Mouse (Mus musculus) kidney, postnatal 25 days (tissue): Measurements from ENCODE around the gene Mtcl1.

Experiments
- DNase-seq, 2 experiments: peaks; one replicate each; pipeline ENCODE4 v3.0.0; 2021; ENCODE audit warnings: mixed read lengths in 2 of 2

The Mtcl1 gene

DNA sequence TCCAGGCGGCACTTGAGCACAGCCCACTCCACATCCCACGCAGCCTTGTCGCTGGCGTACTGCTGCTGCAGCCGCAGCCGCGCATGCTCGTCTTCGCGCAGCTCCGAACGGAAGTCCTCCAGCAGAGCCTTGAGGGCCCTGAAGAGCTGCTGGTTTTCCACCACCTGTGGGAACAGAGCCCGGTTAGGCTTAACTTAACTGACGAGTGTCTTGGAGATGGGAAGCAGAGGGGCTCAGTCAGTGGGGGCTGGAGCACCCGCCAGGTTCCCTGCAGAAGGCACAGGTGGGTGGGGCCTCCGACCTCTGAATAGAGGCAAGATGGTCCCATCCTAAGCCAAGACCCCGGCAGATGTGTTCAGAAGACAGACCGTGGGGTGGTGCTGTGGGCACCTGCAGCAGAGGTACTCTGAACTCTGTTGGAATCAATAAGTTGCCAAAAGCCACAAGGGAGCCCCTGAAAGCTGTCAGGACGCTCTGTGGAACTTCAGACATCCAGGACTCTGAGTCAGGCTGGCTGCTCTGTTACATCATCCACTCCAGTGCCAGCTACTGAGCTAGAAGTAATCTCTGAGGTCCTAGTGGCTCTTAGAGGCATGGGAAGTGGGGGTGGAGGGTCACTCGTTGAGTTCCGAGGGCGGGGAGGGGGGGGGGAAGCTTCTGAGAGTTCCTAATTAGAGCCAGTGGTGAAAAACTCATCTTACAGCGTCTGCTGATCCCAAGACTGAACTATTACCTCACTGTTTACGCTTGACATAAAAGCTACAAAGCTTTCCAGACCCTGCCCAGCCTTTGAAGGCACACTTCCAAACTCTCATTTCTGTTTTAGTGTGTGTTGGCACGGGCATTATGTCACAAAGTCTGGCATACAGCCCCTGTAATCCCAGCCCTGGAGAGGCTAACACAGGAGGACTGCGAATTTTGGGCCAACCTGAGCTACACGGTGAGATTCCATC is 91.2 kb downstream of the Mtcl1 start:
- DNase-seq: no peak

DNA sequence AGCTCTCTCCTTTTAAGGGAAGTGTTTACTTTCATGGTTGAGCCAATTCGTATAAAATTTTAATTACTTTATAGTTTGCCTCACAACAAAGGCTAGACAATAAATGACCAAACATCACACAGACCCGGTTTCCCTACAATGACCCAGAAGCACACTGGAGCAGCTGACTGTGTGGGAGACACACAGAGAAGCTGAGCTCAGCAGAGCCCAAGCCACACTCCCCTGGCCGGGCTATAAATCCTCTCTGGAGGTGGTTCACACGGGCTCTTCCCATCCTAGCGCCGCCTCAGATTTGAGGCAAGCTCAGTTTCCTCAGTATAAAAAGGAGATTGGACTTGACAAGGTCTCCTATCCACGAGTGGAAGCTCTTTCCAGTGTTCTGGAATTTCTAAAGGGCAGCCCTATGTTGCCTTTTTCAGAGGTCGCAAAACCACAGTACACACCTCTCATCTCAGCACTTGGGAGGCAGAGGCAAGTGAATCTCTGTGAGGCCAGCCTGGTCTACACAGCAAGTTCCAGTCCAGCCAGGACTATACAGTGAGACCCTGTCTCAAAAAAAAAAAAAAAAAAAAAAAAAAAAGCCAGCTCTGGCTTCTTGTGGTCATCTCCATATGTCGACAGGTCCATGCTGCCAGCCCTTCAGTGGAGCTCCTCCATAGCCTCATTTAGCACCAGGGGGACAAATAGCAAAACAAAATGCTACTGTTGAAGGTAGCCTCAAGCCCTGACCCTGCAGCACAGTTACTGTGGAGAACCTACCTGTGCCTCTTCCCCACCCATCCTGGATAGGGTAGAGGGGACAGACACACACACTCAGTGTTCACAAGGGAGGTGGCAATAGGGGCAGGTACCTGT is 92.2 kb downstream of the Mtcl1 start:
- DNase-seq: no peak

DNA sequence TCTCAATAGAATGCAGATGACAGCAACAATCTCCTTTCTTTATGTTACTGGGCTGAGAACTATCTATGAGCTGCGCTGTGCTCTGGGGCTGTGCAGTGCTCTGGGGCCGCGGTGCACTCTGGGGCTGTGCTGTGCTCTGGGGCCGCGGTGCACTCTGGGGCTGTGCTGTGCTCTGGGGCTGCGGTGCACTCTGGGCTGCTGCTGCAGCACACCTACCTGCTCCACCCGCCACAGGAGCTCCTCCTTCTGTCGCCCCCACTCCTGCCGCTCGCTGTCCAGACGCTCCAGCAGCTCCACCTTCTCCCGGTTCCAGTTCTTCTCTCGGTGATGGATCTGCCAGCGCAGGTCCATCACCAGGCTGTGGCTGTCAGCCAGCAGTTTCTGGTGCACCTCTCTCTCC is 95.6 kb downstream of the Mtcl1 start:
- DNase-seq: no peak

DNA sequence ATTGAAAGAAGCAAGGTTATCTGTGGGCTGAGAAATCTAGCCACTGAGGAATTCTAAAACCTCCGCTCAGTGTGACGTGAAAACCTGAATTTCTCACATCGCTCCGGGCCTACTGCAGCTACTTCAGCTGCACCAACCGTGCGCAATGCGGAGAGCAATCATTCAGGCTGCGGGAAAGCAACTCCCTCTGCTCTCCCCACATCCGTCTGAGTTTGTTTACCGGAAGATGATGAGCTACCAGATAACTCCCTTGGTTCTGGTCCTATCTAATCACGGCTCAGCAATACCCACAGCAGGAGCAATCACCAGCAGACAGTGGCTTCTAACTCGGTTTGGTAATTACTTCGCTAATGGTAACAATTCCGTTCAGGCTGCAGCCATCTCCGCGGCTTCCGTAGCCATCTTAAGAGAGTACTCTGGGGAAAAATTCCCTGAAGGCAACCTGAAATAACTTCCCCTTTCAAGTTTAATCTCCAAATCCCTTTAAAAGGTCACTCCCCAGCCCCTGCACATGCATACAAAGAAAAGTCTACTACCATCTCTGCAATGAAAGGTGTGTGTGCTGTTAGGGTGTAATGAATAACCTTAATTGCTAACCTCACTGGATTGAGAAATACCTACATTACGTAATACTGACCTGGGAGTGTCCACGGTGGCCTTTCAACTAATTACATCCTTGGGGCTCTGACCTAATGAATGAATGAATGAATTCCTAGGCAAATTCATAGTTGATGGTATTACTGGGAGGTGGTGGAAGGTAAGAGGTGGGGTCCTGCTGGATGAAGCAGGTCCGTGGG is 96.5 kb downstream of the Mtcl1 start:
- DNase-seq: no peak

DNA sequence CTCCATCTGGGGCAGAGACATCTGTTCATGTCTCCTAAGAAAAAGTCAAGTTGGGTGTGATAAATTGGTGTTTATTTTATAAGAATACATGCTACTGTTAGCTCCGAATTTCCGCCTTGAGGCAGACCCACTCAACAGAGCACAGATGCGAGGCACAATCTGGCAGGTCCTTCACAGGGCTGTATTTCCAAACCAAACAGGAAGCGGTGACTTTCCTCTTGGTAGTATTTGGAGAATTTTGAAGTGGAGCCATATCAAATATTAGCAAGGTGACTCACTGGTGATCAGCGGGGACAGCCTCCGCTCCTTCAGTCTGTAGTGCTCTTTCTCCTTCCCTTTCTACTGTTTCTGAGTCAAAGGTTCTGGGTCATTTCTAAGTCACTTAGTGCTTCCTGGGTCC is 97.3 kb downstream of the Mtcl1 start:
- DNase-seq: no peak

DNA sequence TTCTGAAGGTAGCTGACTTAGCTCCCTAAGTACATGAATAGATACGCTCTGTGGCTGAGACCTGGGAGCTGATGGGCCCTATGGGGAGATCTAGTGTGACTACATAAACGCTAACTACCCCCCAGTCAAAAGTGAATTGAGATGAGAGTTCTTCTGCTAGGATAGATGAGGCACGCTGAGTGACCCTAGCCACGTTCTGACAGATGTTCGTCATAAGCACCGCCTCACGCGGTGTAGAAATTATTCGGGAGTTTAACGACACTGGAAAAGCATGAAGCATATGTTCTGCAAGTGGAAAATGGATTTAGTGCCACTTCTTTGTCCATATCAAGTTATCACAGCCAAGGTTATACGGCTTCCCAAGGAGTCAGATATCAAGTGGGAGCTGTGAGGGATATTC is 98.9 kb downstream of the Mtcl1 start:
- DNase-seq: no peak

DNA sequence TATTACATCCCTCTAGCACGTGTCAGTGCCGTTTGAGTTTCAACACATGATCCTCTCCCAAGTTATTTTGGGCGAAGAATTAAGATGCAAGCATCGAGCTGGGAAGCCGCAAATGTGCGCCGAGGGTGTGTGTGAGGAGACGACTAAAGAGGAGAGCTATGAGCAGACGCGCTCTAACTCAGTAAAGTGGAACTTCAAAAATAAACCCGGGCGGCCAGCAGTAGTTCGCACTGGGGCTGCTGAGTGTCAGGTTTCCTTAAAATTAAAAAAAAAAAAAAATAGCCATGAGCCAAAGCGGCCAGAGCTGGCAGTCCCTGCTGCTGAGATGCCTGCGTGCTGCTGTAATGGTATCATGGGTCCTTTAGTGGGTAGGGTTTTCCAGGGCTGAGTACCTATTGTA is 99.4 kb downstream of the Mtcl1 start:
- no peak for DNase-seq

DNA sequence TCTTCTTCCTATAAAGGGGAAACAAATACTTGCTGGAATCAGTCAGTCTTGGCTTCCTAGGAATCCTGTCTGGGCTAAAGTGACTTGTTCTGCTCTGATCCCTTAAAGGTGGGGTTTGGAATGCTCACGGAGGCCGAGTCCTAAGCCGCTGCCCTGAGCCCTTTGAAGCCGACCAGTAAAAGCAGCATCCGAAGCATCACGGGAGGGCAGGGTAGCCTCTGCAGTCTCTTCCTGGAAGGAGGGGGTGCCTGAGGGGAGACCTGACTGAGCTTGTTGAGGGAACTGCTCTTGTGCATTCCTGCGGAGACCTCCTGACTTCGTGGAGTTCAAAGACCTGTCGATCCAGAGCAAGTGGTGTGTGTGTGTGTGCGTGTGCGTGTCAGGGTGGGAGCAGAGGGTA is 103.2 kb downstream of the Mtcl1 start:
- DNase-seq: no peak

DNA sequence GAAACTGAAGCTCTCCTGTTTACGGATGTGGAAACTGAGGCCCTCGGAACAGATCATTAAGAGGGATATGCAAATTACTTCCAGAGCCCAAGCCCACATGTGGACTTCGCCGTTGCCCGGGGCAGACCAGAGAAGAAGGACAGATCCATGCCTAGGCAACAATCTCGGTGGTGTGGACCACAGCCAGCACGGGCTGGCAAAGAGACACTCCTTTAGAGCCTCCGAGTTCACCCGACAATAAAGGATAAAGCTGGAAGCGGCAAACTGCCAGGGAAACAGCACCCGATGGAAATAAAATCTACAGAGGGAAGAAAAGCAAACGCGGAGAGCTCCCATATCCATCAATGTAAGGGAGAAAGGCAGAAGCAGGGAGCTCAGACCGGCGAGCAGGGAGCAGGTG is 103.9 kb downstream of the Mtcl1 start:
- DNase-seq: no peak

DNA sequence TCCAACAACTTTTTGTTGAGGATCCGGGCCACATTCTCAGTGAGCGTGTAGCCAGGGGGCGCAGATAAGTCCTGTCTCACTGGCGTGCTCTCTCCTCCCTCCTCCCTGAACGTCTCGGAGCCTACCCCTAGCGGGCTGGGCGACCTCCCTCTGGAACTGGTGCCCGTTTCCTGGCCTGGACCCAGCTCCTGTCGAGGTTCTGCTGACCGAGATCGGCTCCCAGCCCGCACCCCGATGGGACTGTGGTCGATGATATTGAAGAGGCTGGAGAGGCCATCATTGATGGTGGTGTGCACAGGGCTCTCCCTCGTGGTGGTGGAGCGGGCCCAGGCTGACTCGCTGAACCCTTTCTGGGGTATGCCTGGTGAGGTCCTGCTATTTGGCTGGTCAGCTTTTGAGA is 106.6 kb downstream of the Mtcl1 start:
- no peak for DNase-seq

DNA sequence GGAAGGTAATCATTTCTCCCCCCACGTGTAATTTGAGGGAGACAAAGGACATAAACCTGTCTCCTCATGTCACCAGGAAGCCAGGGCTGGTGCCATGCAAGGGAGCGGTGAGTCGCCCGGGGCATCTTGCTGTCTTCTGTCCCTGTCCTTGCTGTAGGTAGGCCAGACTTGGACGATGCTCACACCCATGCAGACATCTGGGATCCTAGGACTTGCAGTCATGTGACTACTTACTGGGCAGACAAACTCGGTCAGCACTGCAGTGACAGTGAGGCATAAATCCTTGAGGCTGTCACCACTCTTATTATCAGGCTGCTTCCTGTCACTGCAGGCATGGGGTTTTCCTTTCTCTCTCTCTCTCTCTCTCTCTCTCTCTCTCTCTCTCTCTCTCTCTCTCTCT is 107.9 kb downstream of the Mtcl1 start:
- DNase-seq: no peak

DNA sequence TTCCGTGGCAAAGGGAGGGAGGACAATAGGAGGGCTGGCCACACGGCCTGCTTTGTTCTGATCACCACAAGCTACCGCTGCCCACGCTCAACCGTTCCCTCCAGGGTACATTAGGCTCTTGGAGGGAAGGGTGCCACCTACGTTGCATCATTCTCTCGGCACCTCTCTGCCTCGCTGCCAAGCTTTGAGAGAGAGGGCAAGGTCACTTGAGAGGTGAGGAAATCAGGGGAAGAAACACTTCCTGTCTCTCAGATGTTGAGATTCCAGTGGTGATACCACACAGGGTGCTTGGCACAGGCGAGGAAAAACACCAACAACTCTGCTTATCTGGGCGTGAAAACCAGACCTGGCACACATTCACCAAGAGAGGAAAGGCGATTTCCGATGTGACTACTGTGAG is 108.8 kb downstream of the Mtcl1 start:
- DNase-seq: no peak

DNA sequence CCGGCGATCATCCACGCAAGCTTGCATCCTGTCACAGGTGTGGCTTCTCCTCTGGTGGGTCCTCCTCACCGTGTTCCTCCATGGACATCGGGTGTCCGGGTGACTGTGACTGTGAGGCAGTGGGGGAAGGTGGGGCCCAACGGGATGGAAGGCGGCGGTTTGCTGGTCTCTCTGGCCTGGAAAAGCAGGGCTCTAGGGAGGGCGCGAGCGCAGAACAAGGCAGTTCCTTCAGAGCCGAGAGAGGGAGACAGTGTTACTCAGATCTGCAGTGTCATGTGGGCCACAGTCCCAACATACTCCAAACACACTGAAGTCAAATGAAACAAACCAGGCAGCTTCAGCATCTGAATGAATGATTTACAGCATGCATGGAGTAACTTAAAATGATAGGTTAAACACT is 111.6 kb downstream of the Mtcl1 start:
- DNase-seq: no peak

DNA sequence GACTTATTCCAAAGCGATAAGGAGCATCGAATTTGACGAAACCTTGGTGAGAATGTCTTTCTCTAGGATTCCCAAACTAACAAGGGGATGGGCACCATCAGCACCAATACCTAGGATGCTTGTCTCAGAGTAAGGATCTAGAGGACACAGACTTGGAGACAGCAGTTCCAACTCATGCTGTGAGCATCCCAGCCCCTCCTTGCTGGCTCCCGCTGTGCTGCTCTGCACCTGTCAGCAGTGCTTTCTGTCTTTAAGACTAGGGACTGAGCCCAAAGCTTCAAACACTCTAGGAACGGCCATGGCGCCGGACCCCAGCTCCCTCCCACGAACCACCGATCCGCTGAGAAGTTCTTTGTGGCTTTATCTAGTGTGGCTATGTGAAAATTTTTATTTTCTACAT is 114.0 kb downstream of the Mtcl1 start:
- no peak for DNase-seq

DNA sequence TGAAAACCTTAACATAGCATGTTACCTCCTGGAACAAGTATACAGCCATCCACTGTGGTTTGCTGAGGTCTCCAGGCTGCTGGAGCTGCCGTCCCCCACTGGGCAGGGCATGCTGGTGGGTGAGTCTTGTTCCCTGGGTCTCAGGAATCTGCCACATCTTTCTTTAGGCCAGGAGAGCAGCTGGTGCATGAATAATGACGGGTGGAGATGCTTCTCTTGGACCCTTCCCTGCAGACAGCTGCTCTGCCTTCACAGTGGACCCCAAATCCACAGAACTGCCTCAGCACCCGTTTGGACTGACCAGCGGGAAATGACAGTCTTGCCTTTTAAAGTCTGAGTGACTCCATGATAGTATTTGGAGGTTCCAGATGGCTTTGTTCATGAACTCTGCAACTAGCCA is 114.7 kb downstream of the Mtcl1 start:
- no peak for DNase-seq

DNA sequence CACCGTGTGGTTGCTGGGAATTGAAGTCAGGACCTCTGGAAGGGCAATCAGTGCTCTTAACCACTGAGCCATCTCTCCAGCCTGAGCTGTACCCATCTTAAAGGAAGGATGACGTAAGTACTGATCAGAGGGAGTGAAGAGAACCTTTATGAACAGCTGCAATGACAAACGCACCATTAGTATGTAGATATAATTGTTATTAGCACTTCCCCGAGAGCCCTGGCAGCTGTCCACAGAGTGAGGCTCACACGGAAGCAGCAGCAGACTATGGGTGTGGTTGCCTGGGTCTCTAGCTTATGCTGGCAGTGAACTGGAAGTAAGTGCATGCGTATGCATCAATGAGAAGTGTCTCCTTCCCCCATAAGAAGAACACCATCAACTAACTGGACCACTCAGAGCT is 118.3 kb downstream of the Mtcl1 start:
- DNase-seq: no peak

DNA sequence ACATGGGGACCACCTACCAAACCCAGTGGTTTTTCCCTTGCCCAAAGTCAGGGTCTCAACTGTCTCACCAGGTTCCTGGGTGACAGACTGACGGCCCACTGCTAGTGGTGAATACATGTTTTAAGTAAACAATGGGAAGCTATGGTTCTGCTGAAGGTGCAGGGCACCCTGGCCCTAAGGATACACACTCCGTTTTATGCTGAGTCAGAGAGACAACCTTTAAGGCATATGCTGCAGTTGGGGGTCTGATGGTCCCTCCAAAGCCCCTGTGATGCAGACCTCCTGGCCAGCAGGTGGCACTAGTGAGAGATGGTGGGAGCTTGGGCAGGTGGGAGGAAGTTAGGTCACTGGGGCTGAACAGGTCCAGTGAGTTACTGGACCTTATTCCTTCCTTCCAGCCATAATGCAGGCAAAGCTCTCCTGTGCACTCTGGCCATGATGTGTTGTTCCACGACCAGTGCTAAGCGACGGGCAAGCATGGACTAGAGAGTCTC is 123.0 kb downstream of the Mtcl1 start:
- no peak for DNase-seq

DNA sequence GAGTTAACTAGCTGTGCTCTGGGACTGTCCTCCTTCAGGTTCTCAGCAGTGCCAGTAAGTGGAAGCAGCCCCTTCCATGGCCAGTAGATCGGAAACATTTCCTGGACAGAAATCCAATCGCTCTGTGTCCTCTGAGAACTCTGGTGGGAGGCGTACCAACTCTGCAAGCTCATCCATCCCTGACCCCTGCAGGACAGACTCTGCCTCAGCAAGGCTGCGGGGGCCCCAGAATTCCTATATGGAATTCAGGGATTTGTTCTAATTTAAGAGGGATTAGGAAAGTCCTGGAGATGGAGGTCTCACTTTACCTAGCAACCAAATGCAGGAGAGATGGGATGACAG is 123.4 kb downstream of the Mtcl1 start:
- no peak for DNase-seq

DNA sequence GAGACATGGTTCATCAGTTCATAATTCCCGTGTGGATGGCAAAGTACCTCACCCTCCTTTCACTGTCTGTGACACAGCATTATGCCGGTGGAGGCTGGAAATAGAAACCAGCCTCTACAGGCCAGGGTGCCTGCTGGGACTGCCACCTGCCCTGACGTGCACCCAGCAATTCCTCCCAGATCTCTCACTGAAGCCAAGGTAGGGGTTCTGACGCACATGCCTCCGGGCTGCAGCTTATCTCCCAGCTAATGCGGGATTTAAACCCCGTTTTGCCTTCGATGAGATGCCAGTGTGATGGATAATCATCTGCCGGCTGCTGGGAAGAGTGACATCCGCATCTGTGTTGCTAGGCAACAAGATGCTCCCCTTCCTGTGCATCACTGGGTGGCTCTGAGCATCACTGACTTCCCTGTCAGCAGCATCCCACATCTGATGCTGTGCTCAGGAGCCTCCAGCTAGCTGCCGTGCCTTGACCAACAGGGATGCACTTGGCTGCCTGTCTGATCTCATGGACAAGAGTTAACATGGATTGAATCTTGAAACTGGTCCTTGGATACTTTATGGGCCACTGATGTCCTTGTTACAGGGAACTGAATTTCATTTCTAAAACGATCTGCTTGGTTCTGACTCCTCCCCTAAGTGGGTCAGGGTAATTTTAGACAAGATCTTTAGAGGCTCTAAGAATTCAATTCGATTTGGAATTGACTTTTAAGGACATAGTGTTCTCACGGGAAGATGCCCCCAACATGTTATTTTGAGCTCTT is 123.9 kb downstream of the Mtcl1 start:
- no peak for DNase-seq

DNA sequence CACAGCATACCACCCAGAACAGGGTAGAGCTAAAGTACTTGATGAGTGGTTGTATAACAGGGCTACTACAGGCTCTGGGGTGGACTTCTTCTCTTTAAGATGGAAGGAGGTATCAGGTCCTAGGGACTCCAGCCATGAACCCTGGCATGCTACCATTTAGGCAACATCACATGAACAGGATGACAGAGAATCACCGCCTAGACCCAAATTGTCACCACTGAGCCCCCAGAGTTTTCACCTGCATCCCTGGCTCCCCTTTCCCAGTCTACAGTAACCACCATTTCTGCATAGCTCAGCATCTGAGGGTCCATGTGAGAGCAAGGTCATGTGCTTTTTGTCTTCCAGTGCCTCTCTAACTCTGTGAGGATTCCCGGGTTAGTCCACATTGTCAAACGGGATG is 124.7 kb downstream of the Mtcl1 start:
- DNase-seq: no peak

DNA sequence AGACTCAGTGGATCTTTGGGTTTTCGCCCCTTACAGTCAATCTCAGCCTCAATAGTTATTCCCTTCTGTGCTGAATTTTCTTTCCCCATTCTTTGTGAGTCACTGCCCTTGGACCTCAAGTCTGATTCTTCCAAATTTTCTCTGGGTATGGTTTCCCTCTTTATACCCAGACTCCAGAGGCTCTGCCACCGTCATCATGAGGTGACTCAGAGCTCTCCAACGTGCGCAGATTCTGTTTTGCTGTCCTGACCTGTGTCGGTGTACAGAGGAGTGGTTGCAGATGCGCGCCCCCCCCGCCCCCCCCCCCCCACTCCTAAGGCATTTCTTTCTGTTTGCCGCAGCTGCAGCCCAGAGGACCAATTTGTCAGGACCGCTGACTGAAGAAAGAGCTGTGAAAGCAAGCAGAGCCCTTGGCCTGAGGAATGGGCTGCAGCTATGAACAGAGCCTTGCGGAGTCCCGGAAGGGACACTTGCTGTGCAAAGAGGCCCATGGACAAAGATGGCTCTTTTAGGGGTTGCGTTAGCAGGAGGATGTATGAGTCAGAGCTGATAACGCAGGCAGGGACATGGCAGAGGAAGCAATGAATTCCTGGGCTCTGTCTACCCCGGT is 126.8 kb downstream of the Mtcl1 start:
- DNase-seq: no peak

DNA sequence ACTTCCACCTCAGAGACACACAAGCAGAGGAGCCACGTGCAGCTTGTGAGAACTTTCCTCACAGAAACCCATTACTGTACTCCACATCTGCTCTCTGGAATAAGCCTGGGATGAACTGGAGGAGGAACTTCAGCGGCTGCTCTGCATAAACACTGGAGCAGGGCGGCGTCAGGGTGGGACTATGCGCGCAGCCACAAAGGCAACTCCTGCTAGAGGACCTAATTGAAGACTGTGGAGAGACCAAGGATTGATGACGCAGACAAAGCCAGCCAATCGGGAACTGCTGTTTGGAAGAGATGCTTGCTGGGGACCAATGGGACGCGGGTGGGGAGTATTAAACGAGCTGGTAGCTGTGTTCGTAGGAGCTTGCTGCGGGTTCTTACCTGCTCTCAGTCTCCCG is 127.6 kb downstream of the Mtcl1 start:
- DNase-seq: no peak
